Mouse (Mus musculus) liver, embryonic 14.5 days (tissue): ENCODE measurements around the gene Olfr544. TPM values are rescaled to one million over a fixed set of nuclear protein-coding genes. Genes with fewer than 3 reads are reported as not detected.

Source experiments
- ATAC-seq: fragments of 200-750 bp; cut with Nextera tagmentation; 2 replicates; pipeline ENCODE4 v1.8.0; 2017; ENCODE audit warnings: moderate number of reproducible peaks, mild to moderate bottlenecking, moderate library complexity; ENCODE audit not compliant: insufficient read depth
- DNase-seq, 3 experiments: peaks; one replicate each; pipeline ENCODE4 v3.0.0-alpha.2; 2012 to 2013; ENCODE audit warnings: low read depth in 3 of 3, low spot score in 3 of 3
- H3K27ac ChIP-seq: fragments of 300-500 bp; sonication (generic); 2 replicates; pipeline ENCODE4 v1.5.1; 2014; ENCODE audit warnings: moderate library complexity, mild to moderate bottlenecking, control low read depth, inconsistent platforms
- H3K27me3 ChIP-seq: fragments of 300-500 bp; sonication (generic); 2 replicates; pipeline ENCODE4 v1.6.1; 2014; ENCODE audit warnings: mild to moderate bottlenecking, low read length, moderate library complexity; ENCODE audit not compliant: control insufficient read depth, insufficient read depth
- H3K36me3 ChIP-seq: fragments of 300-500 bp; sonication (generic); replicated peaks from 2 replicates; pipeline ENCODE4 v1.6.1; 2014; ENCODE audit warnings: low read depth; ENCODE audit not compliant: control insufficient read depth, insufficient read depth
- H3K4me1 ChIP-seq, 2 experiments: fragments of 200-500 bp in 1 of 2; fragments of 300-500 bp in 1 of 2; sonication (generic) in 1 of 2; replicated peaks; 2 replicates each; pipeline ENCODE4 v1.6.1; 2012 to 2014; ENCODE audit warnings: antibody characterized with exemption in 1 of 2, inconsistent platforms in 1 of 2, low read length in 1 of 2; ENCODE audit not compliant: control insufficient read depth in 2 of 2, insufficient read depth in 2 of 2
- H3K4me2 ChIP-seq: fragments of 300-500 bp; sonication (generic); 2 replicates; pipeline ENCODE4 v1.6.1; 2014; ENCODE audit warnings: low read depth, mild to moderate bottlenecking, control low read depth, moderate library complexity
- H3K4me3 ChIP-seq, 2 experiments: fragments of 200-500 bp in 1 of 2; fragments of 300-500 bp in 1 of 2; sonication (generic) in 1 of 2; 2 replicates each; pipeline ENCODE4 v1.5.1; 2012 to 2014; ENCODE audit warnings: low read depth in 2 of 2, low read length in 2 of 2, mild to moderate bottlenecking in 2 of 2, control low read depth in 1 of 2, inconsistent platforms in 1 of 2, moderate library complexity in 1 of 2; ENCODE audit not compliant: insufficient read depth in 1 of 2
- H3K9ac ChIP-seq: fragments of 300-500 bp; sonication (generic); replicated peaks from 2 replicates; pipeline ENCODE4 v1.6.1; 2014; ENCODE audit warnings: mild to moderate bottlenecking, control low read depth, moderate library complexity
- H3K9me3 ChIP-seq: fragments of 300-500 bp; sonication (generic); 2 replicates; pipeline ENCODE4 v1.6.1; 2016; ENCODE audit warnings: low read length, mixed read lengths; ENCODE audit not compliant: control insufficient read depth
- CTCF ChIP-seq: IDR thresholded peaks from 2 replicates; pipeline ENCODE4 v1.5.1; 2016; ENCODE audit warnings: antibody characterized with exemption, low read depth, control low read depth
- EP300 ChIP-seq: IDR thresholded peaks from 2 replicates; pipeline ENCODE4 v1.6.1; 2016; ENCODE audit warnings: antibody characterized with exemption, low read depth
- WGBS: fragments of 180-500 bp; shearing (Covaris S2); extraction: QIAGEN DNeasy Blood & Tissue Kit; methylation state at CpG from one replicate; pipeline ENCODE4 v1.1.7; 2014; ENCODE audit not compliant: insufficient replicate concordance; 5-methylcytosine and 5-hydroxymethylcytosine counted together
- polyA plus RNA-seq, 2 experiments: library from polyadenylated mRNA; depleted of rRNA in 1 of 2; stranded (reverse) in 1 of 2; unstranded in 1 of 2; fragments of >200 nt; fragmentation: Nextera tagmentation in 1 of 2; extraction: Ambion mirVana in 1 of 2; gene quantifications; 2 replicates each; pipeline versions ENCODE4 v1.2.1 to v1.2.3; 2012 to 2014

Gene Olfr544
- polyA plus RNA-seq, 2 experiments: 0.17 TPM; not detected in 1

GRCm38 (mm10) chr7:102479368-102480078, 8.6 kb downstream of the Olfr544 start:
- 66% methylated on average over 5 of the region's 5 CpGs for WGBS
- H3K27ac ChIP-seq: no peak overlapping the region
- no peak for TF ChIP-seq CTCF
- no peak for TF ChIP-seq EP300

GRCm38 (mm10) chr7:102478926-102479325, 9.2 kb downstream of the Olfr544 start:
- Histone ChIP-seq H3K4me2 (no peak overlapping the region), H3K36me3 (no peaks in the 10 kb centered on the region), H3K9ac (no peak overlapping the region), H3K9me3 (no peaks in the 10 kb centered on the region), H3K4me1 (peaks cover 4 to 15% of the 10 kb centered on the region in 2 experiments), H3K27me3 (no peaks in the 10 kb centered on the region), H3K4me3 (no peak overlapping the region), H3K27ac (no peak overlapping the region)
- ATAC-seq (no peak), DNase-seq (no peak)
- TF ChIP-seq EP300 (no peak), CTCF (no peak)
- WGBS: 67% methylated on average over 3 of the region's 3 CpGs

More at GRCm38 (mm10) chr7:102479368-102480078, 8.6 kb downstream of the Olfr544 start:
- no peak for DNase-seq
- no peak overlapping the region for H3K9ac ChIP-seq
- no peaks in the 10 kb centered on the region for H3K9me3 ChIP-seq
- H3K36me3 ChIP-seq: no peaks in the 10 kb centered on the region
- H3K4me3 ChIP-seq: no peak overlapping the region
- H3K4me2 ChIP-seq: no peak overlapping the region
- H3K4me1 ChIP-seq: peaks cover 4 to 15% of the 10 kb centered on the region in 2 experiments
- no peaks in the 10 kb centered on the region for H3K27me3 ChIP-seq
- no peak for ATAC-seq

DNA sequence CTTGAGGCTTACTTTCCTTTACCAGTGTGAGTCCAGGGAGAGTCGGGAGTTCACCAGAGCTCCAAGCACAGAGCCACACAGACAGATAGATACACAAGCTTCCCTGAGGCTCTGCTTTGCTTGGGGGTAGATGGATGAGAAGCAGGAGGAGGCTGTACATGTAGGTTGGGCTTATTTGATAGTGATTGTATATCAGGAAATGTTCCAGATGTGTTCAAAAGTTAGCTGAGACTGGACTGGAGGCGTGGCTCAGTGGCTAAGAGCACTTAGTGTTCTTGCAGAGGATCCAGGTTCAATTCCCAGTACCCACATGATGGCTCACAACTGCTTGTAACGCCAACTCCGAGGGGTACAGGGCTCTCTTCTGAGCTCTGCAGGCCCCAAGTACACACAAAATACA, 9.7 kb downstream of the Olfr544 start:
- no peak overlapping the region for H3K4me3 ChIP-seq
- peaks cover 3 to 11% of the 10 kb centered on the region in 2 experiments for H3K4me1 ChIP-seq
- ATAC-seq (peak; percentile 31; the same call in 1 of the 2 replicates), DNase-seq (peak in 1 of 3 experiments; percentile 12)
- H3K9ac ChIP-seq: no peak overlapping the region
- 57% methylated on average over 4 of the region's 4 CpGs for WGBS
- TF ChIP-seq EP300 (no peak), CTCF (no peak)
- H3K27me3 ChIP-seq: no peaks in the 10 kb centered on the region
- no peak overlapping the region for H3K27ac ChIP-seq
- H3K36me3 ChIP-seq: no peaks in the 10 kb centered on the region
- no peak overlapping the region for H3K4me2 ChIP-seq
- H3K9me3 ChIP-seq: no peaks in the 10 kb centered on the region

- no peak overlapping the region for H3K27ac ChIP-seq
- TF ChIP-seq EP300 (no peak), CTCF (peak; percentile 38)
- peaks cover 0 to 6% of the 10 kb centered on the region in 2 experiments; a peak in 1 of 4 replicates for H3K4me1 ChIP-seq
- H3K36me3 ChIP-seq: no peaks in the 10 kb centered on the region
- 87% methylated on average over 11 of the region's 11 CpGs for WGBS
- H3K4me2 ChIP-seq: no peak overlapping the region
- no peak overlapping the region for H3K9ac ChIP-seq
- no peaks in the 10 kb centered on the region for H3K27me3 ChIP-seq
- ATAC-seq (no peak), DNase-seq (no peak)
- H3K4me3 ChIP-seq: no peak overlapping the region
- no peaks in the 10 kb centered on the region for H3K9me3 ChIP-seq
Measured at GRCm38 (mm10) chr7:102477377-102477776, 10.7 kb downstream of the Olfr544 start.

GRCm38 (mm10) chr7:102476601-102477000, 11.5 kb downstream of the Olfr544 start:
- no peak for TF ChIP-seq EP300
- Histone ChIP-seq H3K4me3 (no peak overlapping the region), H3K36me3 (no peaks in the 10 kb centered on the region), H3K9ac (no peak overlapping the region), H3K4me1 (peaks cover 0 to 6% of the 10 kb centered on the region in 2 experiments; a peak in 1 of 4 replicates), H3K4me2 (no peak overlapping the region), H3K27ac (no peak overlapping the region), H3K9me3 (no peaks in the 10 kb centered on the region), H3K27me3 (no peaks in the 10 kb centered on the region)
- DNase-seq (no peak), ATAC-seq (no peak)
- WGBS: 87% methylated on average over 5 of the region's 5 CpGs
